Mouse (Mus musculus) embryonic facial prominence, embryonic 11.5 days (tissue): ENCODE data around the gene Elfn1. TPM values are rescaled to one million over a fixed set of nuclear protein-coding genes. Genes with fewer than 3 reads are reported as not detected.

Experiments
- ATAC-seq: fragments of 200-750 bp; cut with Nextera tagmentation; replicated peaks from 2 replicates; pipeline ENCODE4 v1.8.0; 2017; ENCODE audit warnings: low read depth; ENCODE audit not compliant: insufficient number of reproducible peaks, low FRiP score, low TSS enrichment
- DNase-seq: peaks from one replicate; pipeline ENCODE4 v3.0.0-alpha.2; 2015; ENCODE audit warnings: low spot score
- H3K27ac ChIP-seq: fragments of 300-500 bp; sonication (generic); replicated peaks from 2 replicates; pipeline ENCODE4 v1.5.1; 2014; ENCODE audit warnings: mild to moderate bottlenecking, low read depth, low read length, control low read depth
- H3K27me3 ChIP-seq: fragments of 300-500 bp; sonication (generic); 2 replicates; pipeline ENCODE4 v1.6.1; 2014; ENCODE audit warnings: mild to moderate bottlenecking, low read length, moderate library complexity, mixed read lengths; ENCODE audit not compliant: control insufficient read depth, insufficient read depth
- H3K36me3 ChIP-seq: fragments of 300-500 bp; sonication (generic); replicated peaks from 2 replicates; pipeline ENCODE4 v1.6.1; 2014; ENCODE audit warnings: low read depth, mild to moderate bottlenecking, low read length, moderate library complexity, mixed read lengths; ENCODE audit not compliant: control insufficient read depth, insufficient read depth
- H3K4me1 ChIP-seq: fragments of 300-500 bp; sonication (generic); 2 replicates; pipeline ENCODE4 v1.6.1; 2014; ENCODE audit warnings: low read length, mixed read lengths; ENCODE audit not compliant: control insufficient read depth, insufficient read depth
- H3K4me2 ChIP-seq: fragments of 300-500 bp; sonication (generic); 2 replicates; pipeline ENCODE4 v1.6.1; 2014; ENCODE audit warnings: low read depth, mild to moderate bottlenecking, control low read depth, low read length, moderate library complexity
- H3K4me3 ChIP-seq: fragments of 300-500 bp; sonication (generic); 2 replicates; pipeline ENCODE4 v1.5.1; 2014; ENCODE audit warnings: low read depth, low read length, control low read depth
- H3K9ac ChIP-seq: fragments of 300-500 bp; sonication (generic); replicated peaks from 2 replicates; pipeline ENCODE4 v1.6.1; 2014; ENCODE audit warnings: mild to moderate bottlenecking, control low read depth, low read length
- H3K9me3 ChIP-seq: fragments of 300-500 bp; sonication (generic); replicated peaks from 2 replicates; pipeline ENCODE4 v1.6.1; 2016; ENCODE audit warnings: mild to moderate bottlenecking, low read length, inconsistent platforms, mixed read lengths; ENCODE audit not compliant: control insufficient read depth
- WGBS: fragments of 180-500 bp; shearing (Covaris S2); extraction: QIAGEN DNeasy Blood & Tissue Kit; methylation state at CpG from one replicate; pipeline ENCODE4 v1.1.7; 2014; 5-methylcytosine and 5-hydroxymethylcytosine counted together
- polyA plus RNA-seq: library from polyadenylated mRNA; unstranded; fragments of >200 nt; fragmentation: Nextera tagmentation; extraction: Ambion mirVana; gene quantifications from 2 replicates; pipeline ENCODE4 v1.2.1, GENCODE M21; 2014

The Elfn1 gene
- polyA plus RNA-seq, 1 experiment from 2014 or later: 0.27 TPM

GRCm38 (mm10) chr5:139921666-139922065, 13.9 kb downstream of the Elfn1 start:
- no peak for DNase-seq
- WGBS: 72% methylated on average over 11 of the region's 11 CpGs

GRCm38 (mm10) chr5:139923867-139924266, 16.1 kb downstream of the Elfn1 start:
- Histone ChIP-seq H3K36me3 (no peaks in the 10 kb centered on the region), H3K4me3 (no peak overlapping the region), H3K9me3 (no peaks in the 10 kb centered on the region), H3K4me1 (no peaks in the 10 kb centered on the region), H3K4me2 (no peak overlapping the region), H3K27me3 (no peaks in the 10 kb centered on the region), H3K27ac (no peak overlapping the region), H3K9ac (no peak overlapping the region)
- WGBS: 91% methylated on average over 8 of the region's 8 CpGs
- ATAC-seq (no peak), DNase-seq (no peak)

More at GRCm38 (mm10) chr5:139921666-139922065, 13.9 kb downstream of the Elfn1 start:
- H3K36me3 ChIP-seq: no peaks in the 10 kb centered on the region
- H3K9ac ChIP-seq: no peak overlapping the region
- no peaks in the 10 kb centered on the region for H3K4me1 ChIP-seq
- no peak overlapping the region for H3K27ac ChIP-seq
- no peak overlapping the region for H3K4me3 ChIP-seq
- ATAC-seq: no peak
- H3K27me3 ChIP-seq: no peaks in the 10 kb centered on the region
- H3K9me3 ChIP-seq: no peaks in the 10 kb centered on the region
- H3K4me2 ChIP-seq: no peak overlapping the region

GRCm38 (mm10) chr5:139930102-139930501, 22.4 kb downstream of the Elfn1 start:
- 64% methylated on average over 12 of the region's 12 CpGs for WGBS
- no peak overlapping the region for H3K4me3 ChIP-seq
- no peaks in the 10 kb centered on the region for H3K36me3 ChIP-seq
- DNase-seq (no peak), ATAC-seq (no peak)
- no peak overlapping the region for H3K27ac ChIP-seq
- peaks cover 11% of the 10 kb centered on the region for H3K4me1 ChIP-seq
- H3K9ac ChIP-seq: no peak overlapping the region
- no peak overlapping the region for H3K4me2 ChIP-seq
- H3K9me3 ChIP-seq: no peaks in the 10 kb centered on the region
- no peaks in the 10 kb centered on the region for H3K27me3 ChIP-seq

GRCm38 (mm10) chr5:139930927-139931351, 23.2 kb downstream of the Elfn1 start:
- Histone ChIP-seq H3K9me3 (no peaks in the 10 kb centered on the region), H3K27me3 (no peaks in the 10 kb centered on the region), H3K4me3 (no peak overlapping the region), H3K9ac (no peak overlapping the region; the same call in 1 of the 2 replicates), H3K4me1 (peaks cover 11% of the 10 kb centered on the region), H3K27ac (no peak overlapping the region), H3K4me2 (no peak overlapping the region), H3K36me3 (no peaks in the 10 kb centered on the region)
- WGBS: 0% methylated on average over 12 of the region's 12 CpGs
- ATAC-seq (no peak), DNase-seq (peak; percentile 58)

DNA sequence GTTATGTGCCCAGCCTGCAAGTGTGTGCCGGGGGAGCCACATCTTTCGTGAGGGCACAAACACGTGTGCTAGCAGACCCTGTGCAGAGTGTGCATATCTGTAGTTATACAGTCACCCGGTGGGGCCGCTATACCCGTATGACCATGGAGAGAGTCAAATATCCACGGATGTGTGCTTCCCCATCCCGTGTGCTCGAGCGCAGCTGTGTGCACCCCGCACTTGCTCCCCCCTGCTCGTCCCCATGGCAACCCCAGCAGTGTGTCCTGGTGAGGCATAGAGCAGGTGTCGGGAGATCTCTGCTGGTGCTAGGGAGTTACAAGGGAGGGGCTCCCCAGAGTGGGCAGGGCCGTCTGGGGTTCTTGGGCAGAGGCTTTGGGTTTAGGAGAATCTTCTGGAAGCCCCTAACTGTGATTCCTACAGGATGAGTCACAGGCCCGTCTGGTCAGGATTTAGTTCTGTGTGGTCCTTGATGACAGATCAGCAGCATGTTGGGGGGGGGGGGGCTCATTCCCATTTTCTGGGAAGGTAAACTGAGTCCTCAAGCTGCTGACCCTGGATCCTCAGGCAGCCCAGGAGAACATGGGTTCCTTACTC, 24.3 kb downstream of the Elfn1 start:
- Histone ChIP-seq H3K27ac (no peak overlapping the region), H3K9ac (no peak overlapping the region), H3K36me3 (no peaks in the 10 kb centered on the region), H3K27me3 (no peaks in the 10 kb centered on the region), H3K4me1 (peaks cover 11% of the 10 kb centered on the region), H3K4me2 (no peak overlapping the region), H3K9me3 (no peaks in the 10 kb centered on the region), H3K4me3 (no peak overlapping the region)
- ATAC-seq: peak; percentile 70
- 44% methylated on average over 15 of the region's 15 CpGs for whole genome bisulfite sequencing
- DNase-seq: peak; percentile 44

GRCm38 (mm10) chr5:139932595-139933271, 25.0 kb downstream of the Elfn1 start:
- Histone ChIP-seq H3K4me1 (peaks cover 11% of the 10 kb centered on the region), H3K9me3 (no peaks in the 10 kb centered on the region), H3K4me2 (no peak overlapping the region; the same call in 1 of the 2 replicates), H3K27ac (no peak overlapping the region), H3K36me3 (no peaks in the 10 kb centered on the region), H3K27me3 (no peaks in the 10 kb centered on the region), H3K9ac (no peak overlapping the region), H3K4me3 (no peak overlapping the region)
- ATAC-seq (peak; percentile 46), DNase-seq (peak; percentile 89)
- WGBS: 38% methylated on average over 13 of the region's 13 CpGs

DNA sequence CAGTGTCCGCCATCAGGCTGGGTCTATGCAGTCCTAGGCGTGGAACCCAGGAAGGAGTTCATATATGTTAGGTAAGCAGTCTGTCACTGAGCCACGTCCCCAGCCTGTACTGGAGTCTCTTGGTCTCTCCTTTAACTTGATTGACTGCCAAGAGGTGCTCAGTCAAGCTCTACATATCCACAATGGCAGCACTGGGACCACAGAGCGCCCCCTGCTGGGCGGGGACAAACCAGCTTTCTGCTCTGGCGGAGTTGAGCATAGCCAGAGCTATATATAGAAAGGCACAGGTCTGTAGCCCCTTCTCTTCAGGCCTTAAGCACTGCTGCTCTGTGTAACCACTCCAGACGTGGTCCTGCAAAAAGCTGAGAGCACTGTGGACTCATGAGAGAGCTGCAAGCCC, 25.7 kb downstream of the Elfn1 start:
- Histone ChIP-seq H3K4me3 (no peak overlapping the region), H3K4me2 (no peak overlapping the region), H3K27ac (no peak overlapping the region), H3K27me3 (no peaks in the 10 kb centered on the region), H3K4me1 (peaks cover 11% of the 10 kb centered on the region), H3K9me3 (no peaks in the 10 kb centered on the region), H3K36me3 (no peaks in the 10 kb centered on the region), H3K9ac (no peak overlapping the region)
- peak; percentile 40 for DNase-seq
- 51% methylated on average over 7 of the region's 7 CpGs for WGBS
- no peak for ATAC-seq

DNA sequence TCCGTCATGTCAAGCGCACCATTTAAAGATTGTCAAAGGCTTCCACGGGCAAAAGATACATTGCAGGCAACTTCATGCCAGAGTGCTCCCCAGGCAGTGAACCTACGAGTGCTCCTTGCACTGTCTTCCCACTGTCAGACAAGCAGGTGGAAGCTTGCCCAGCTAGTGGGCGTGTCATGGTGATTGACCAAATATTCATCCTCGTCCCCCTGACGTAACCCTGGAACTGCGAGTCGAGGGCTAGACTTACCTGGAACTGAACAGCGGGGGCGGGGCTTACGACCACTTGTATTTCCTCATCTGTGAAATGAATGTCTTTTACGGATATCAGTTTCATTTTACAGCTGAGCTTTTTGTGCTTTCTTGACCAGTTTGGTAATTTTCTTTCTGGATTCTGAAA, 28.7 kb downstream of the Elfn1 start:
- no peak overlapping the region for H3K27ac ChIP-seq

More for the DNA sequence above, 28.7 kb downstream of the Elfn1 start:
- no peaks in the 10 kb centered on the region for H3K9me3 ChIP-seq
- 85% methylated on average over 13 of the region's 13 CpGs for WGBS
- H3K4me3 ChIP-seq: no peak overlapping the region
- DNase-seq: no peak
- H3K4me2 ChIP-seq: no peak overlapping the region
- ATAC-seq: no peak
- no peaks in the 10 kb centered on the region for H3K27me3 ChIP-seq
- H3K36me3 ChIP-seq: no peaks in the 10 kb centered on the region
- no peak overlapping the region for H3K9ac ChIP-seq
- H3K4me1 ChIP-seq: peaks cover 5% of the 10 kb centered on the region
